Mouse (Mus musculus) fat pad, adult 2 months (tissue): Measurements from ENCODE around the gene Gtdc1.
"Not testable (repeated sequence)": the region's sequence is repeated elsewhere in the genome, so short reads cannot be mapped to it uniquely, and the experiment has no call there.

ENCODE experiments used
- DNase-seq: peaks from one replicate; pipeline ENCODE4 v3.0.0-alpha.2; 2011; ENCODE audit warnings: low read depth, low spot score; ENCODE audit errors: extremely low read depth

The Gtdc1 gene

DNA sequence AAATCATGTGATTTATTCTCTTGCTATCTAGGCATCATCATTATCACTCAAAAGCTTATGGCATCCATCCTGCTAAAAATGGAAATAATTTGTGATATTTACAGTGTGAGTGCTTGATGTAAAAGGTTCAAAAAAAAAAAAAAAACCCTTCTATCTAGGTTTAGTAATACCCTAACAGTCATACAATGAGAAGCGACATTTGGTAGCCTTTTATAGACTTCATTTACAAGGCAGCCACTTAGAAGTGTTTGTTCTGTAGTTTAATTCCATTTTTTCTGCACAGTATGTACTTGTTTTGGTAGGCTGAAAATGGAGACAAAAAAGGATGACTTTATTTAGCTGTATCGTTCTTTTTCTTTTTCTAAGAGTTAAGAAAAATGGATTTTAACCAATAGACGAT lies 305.0 kb downstream of the Gtdc1 start:
- no peak for DNase-seq

DNA sequence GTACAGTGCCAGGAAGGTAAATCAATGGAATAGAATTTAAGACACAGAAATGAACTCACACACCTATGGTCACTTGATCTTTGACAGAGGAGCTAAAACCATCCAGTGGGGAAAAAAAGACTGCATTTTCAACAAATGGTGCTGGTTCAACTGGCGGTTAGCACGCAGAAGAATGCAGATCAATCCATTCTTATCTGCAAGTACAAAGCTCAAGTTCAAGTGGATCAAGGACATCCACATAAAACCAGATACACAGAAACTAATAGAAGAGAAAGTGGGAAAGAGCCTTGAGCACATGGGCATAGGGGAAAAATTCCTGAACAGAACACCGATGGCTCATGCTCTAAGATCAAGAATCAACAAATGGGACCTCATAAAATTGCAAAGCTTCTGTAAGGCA lies 327.8 kb downstream of the Gtdc1 start:
- DNase-seq = not testable (repeated sequence)

GRCm38 (mm10) chr2:44594276-44594675 lies 333.2 kb downstream of the Gtdc1 start:
- no peak for DNase-seq

DNA sequence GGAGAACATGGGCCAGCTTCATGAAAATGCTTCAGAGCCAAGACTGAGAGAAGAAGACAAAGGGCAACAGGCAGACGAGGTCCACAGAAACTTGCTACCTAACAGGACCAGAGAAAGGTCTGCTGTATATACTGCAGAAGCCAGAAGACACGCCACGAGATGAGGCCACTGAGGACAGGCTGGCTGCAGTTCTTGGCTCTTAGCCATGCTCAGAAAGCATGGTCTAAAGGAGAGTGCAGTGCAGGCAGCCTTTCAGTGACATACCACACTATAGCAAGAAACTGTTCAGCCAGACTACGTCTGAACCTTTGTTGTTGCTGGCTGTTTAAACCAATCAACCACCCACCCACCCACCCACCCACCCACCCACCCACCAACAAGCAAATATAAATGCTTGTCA lies 336.6 kb downstream of the Gtdc1 start:
- DNase-seq = no peak

- no peak for DNase-seq
Observed at GRCm38 (mm10) chr2:44584061-44584460, 343.4 kb downstream of the Gtdc1 start.

GRCm38 (mm10) chr2:44583491-44583890 lies 344.0 kb downstream of the Gtdc1 start:
- no peak for DNase-seq

DNA sequence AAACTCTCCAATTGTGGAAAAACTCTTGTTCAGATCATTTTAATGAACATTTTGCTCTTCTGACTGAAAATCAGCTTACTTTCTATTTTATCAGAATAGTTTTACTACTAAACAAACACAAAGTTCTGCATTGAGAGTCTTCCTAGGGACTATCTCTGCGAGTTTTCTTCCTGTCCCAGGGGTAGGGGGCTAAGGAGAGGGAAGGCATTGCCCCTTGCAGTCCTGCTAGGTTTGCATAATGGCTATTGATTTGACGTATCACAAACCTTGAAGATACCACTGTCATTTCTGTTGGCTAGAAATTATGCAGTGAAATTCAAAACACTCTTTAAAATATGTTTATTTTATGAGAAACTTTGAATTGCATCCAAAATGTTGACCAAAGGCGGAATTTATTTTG lies 355.6 kb downstream of the Gtdc1 start:
- DNase-seq = no peak

DNA sequence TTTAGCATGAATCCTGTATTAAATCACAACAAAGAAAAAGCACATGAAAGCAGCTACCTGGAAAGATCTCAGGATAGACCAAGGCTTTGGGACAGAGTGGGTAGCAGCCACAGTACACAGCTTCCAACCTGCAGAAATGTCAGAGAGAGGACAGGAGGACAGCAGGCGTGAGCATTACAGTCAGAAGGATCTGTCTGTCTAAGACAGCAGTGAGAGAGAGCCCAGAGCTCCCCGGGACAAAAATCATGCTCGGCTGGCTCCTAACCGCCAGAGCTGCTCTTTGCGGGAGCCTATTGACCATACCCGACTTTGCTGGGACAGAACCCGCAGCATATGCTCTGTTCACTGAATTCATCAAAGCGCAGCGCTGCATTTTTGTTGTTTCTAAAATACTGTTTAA lies 356.3 kb downstream of the Gtdc1 start:
- DNase-seq = no peak

DNA sequence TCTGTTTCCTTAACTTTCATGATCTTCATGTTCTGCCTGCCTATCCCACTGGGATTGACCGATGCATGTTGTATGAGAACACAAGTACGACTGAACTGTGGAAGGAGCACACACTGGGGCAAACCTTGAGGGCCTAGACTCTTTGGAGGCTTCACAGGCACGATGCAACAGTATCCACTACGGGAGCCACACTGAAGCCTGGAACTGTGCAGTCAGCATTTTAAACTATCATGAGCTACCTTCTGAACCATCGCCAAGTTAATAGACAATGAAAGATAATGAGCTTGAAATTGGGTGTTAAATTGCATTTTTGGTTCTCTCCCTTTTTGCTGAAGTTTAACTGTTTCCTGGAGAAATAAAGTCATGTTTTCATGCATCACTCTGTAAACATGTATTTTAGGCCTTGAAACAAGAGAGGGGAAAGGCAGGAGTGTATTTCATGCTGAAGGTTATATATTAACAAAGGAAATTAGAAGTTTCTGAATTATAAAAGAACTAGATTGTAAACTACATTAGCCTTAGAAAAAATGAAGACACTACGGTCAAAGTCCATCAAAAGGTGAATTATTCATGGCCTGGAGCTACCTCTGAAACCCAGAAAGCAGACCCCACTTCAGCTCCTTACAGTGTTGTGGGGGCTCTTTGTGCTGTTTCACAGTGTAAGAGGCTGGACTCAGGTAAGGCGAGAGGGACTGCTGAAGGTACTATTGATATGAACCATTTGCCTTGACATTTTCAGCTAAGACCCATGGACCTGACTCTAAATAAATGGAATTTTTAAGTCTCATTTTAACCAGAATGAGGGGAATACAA lies 358.1 kb downstream of the Gtdc1 start:
- DNase-seq = no peak

- no peak for DNase-seq
Observed at GRCm38 (mm10) chr2:44564776-44565692, 362.4 kb downstream of the Gtdc1 start.

DNA sequence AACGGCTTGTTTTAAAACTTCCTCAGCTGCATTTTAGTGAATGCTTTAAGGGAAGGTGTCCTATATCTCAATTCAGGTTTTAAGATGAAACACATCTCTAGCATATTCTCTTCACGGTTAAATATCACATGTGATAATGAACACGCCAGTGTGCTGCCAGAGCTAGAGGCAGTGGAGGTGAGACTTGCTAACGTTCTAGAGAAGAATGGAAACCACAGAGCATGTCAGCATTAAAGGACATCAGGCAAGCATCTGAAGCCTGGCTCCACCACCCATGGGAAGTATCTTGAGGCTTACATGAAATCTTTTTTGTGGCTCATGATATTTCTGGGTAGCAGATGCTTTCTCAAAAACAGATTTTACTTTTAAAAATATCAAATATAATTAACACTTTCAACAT lies 365.7 kb downstream of the Gtdc1 start:
- DNase-seq = no peak

DNA sequence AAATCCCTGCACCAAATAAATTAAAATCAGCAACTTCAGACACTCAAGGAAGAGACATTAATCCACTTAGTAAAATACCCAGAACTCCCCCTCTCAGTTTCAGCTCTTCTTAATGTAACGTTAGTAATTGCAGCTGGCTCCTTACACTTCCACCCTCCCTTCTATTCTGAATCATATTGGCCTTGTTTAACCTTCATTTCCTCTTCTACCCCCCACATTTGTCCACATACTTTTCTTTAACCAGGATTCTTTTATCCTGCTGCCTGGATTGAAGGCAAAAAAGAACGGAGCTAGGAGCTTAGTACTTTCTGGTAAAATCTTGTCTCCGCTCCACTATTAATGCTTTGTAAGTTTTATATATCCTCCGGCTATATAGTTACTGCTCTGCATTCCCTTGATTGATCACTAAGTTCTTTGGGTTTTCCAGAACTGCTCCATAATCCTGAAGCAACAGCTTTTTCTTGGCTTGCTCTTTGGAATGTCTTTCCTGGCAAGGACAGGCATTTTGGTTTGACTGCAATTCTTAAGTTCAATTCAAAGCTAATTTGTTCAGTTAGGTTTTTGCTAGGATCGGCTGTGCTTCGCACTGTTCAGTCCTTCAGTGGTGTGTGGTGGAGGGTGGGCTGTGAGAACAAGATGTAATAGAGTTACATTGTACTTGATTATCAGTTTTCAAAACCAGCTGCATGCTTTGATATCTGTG lies 368.1 kb downstream of the Gtdc1 start:
- DNase-seq = peak; percentile 4

- DNase-seq = no peak
Observed at GRCm38 (mm10) chr2:44557669-44558281, 369.7 kb downstream of the Gtdc1 start.

- no peak for DNase-seq
Observed at GRCm38 (mm10) chr2:44556861-44557592, 370.4 kb downstream of the Gtdc1 start.

GRCm38 (mm10) chr2:44554716-44555115 lies 372.7 kb downstream of the Gtdc1 start:
- no peak for DNase-seq

- no peak for DNase-seq
Observed at GRCm38 (mm10) chr2:44549311-44549710, 378.1 kb downstream of the Gtdc1 start.

- no peak for DNase-seq
Observed at GRCm38 (mm10) chr2:44542775-44543174, 384.7 kb downstream of the Gtdc1 start.

DNA sequence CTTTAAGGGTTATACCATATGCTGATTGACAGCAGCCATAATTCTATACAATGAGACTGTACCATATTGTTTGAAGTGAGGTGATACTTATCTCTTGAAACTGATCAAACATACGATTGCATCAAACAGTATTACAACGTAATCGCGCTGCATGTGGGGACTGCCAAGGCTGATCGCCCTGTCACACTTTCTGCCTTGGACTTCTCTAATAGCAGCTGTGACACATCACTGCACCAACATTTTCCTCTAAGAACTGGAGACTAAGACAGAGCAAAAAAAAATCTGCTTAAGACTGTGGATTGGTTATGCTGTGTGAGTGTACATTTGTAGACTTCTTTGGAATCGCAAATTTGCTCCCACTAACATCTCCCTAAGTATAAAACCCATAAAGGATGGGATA lies 385.7 kb downstream of the Gtdc1 start:
- no peak for DNase-seq

DNA sequence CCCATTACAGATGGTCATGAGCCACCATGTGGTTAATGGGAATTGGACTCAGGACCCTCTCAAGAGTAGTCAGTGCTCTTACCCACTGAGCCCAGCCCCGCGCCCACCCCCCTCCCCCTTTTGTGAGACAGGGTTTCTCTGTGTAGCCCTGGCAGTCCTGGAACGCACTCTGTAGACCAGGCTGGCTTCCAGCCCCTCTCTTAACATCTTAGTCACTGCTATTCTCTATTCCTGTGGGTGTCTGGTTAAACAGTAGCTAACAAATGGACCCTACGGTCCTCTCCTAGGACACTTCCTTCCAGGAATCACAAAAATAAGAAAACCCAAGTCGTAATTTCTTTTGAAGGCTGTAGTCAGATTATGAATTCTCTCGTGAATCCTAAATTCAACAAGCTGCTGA lies 386.6 kb downstream of the Gtdc1 start:
- DNase-seq = no peak

DNA sequence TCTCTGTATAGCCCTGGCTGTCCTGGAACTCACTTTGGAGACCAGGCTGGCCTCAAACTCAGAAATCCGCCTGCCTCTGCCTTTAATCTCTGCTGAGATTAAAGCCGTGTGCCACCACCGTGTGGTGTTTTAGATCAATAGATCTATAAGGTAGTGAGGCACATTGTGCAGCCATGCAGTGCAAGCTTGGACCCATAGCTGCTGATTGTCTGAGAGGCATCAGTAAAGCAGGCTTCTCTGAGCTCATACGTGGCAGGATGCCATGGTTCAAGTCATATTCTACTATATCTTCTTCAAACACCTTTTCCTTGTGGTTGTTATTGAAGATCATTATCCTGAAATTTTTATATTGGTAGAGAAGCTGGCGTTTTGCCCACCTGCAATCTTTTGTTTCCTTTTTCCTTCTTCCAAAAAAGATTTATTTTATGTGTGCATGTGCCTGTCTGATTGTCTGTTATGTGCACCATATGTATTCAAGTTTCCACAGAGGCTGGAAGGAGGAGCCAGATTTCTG lies 388.3 kb downstream of the Gtdc1 start:
- DNase-seq = no peak
